Mouse (Mus musculus): Measurements from ENCODE around the gene Srarp. TPM values are rescaled to one million over a fixed set of nuclear protein-coding genes. Genes with fewer than 3 reads are reported as not detected.

Srarp gene
- polyA plus RNA-seq, 1 experiment, result not detected

- TF ChIP-seq POLR2A (IDR thresholded peaks at IDR 0.05; ENCODE audit: insufficient read depth, low read depth, low read length) (no peak), CTCF (IDR thresholded peaks at IDR 0.05; ENCODE audit: insufficient read depth, low read depth, low read length) (no peak)
- Histone ChIP-seq H3K4me3 (ENCODE audit: insufficient read depth, low read depth, low read length) (no peak overlapping the region), H3K4me1 (ENCODE audit: control insufficient read depth, insufficient read depth, low read length) (no peaks in the 10 kb centered on the region), H3K27ac (ENCODE audit: insufficient read depth, low read depth, low read length) (no peak overlapping the region)
- WGBS, result 36% methylated on average over 14 of the region's 14 CpGs
Observed at GRCm38 (mm10) chr4:141432666-141433065, 3.2 kb downstream of the Srarp start.

GRCm38 (mm10) chr4:141430997-141431396, 4.9 kb downstream of the Srarp start:
- TF ChIP-seq POLR2A (IDR thresholded peaks at IDR 0.05; ENCODE audit: insufficient read depth, low read depth, low read length), result no peak
- 47% methylated on average over 9 of the region's 9 CpGs for WGBS
- Histone ChIP-seq H3K4me3 (ENCODE audit: insufficient read depth, low read depth, low read length) (no peak overlapping the region), H3K4me1 (ENCODE audit: control insufficient read depth, insufficient read depth, low read length) (peaks cover 12% of the 10 kb centered on the region), H3K27ac (ENCODE audit: insufficient read depth, low read depth, low read length) (no peak overlapping the region)

- Histone ChIP-seq H3K27ac (ENCODE audit: insufficient read depth, low read depth, low read length) (no peak overlapping the region), H3K4me3 (ENCODE audit: insufficient read depth, low read depth, low read length) (no peak overlapping the region), H3K4me1 (ENCODE audit: control insufficient read depth, insufficient read depth, low read length) (peaks cover 20% of the 10 kb centered on the region)
- TF ChIP-seq CTCF (IDR thresholded peaks at IDR 0.05; ENCODE audit: insufficient read depth, low read depth, low read length), result peak; percentile 30; the same call in 1 of the 2 replicates
- TF ChIP-seq POLR2A (IDR thresholded peaks at IDR 0.05; ENCODE audit: insufficient read depth, low read depth, low read length), result no peak
- 65% methylated on average over 9 of the region's 9 CpGs for WGBS
Observed at GRCm38 (mm10) chr4:141429847-141430246, 6.1 kb downstream of the Srarp start.

- 84% methylated on average over 6 of the region's 6 CpGs for WGBS
- TF ChIP-seq POLR2A (IDR thresholded peaks at IDR 0.05; ENCODE audit: insufficient read depth, low read depth, low read length), result no peak
- H3K4me1 ChIP-seq (ENCODE audit: control insufficient read depth, insufficient read depth, low read length), result peaks cover 25% of the 10 kb centered on the region
- H3K27ac ChIP-seq (ENCODE audit: insufficient read depth, low read depth, low read length), result no peak overlapping the region
- no peak overlapping the region for H3K4me3 ChIP-seq (ENCODE audit: insufficient read depth, low read depth, low read length)
Observed at GRCm38 (mm10) chr4:141429381-141429780, 6.5 kb downstream of the Srarp start.

- TF ChIP-seq POLR2A (IDR thresholded peaks at IDR 0.05; ENCODE audit: insufficient read depth, low read depth, low read length) (no peak), CTCF (IDR thresholded peaks at IDR 0.05; ENCODE audit: insufficient read depth, low read depth, low read length) (no peak)
- Histone ChIP-seq H3K4me1 (ENCODE audit: control insufficient read depth, insufficient read depth, low read length) (peaks cover 39% of the 10 kb centered on the region), H3K4me3 (ENCODE audit: insufficient read depth, low read depth, low read length) (no peak overlapping the region), H3K27ac (ENCODE audit: insufficient read depth, low read depth, low read length) (peak overlapping the region; percentile 97)
- WGBS, result 42% methylated on average over 13 of the region's 13 CpGs
Observed at GRCm38 (mm10) chr4:141427921-141428320, 8.0 kb downstream of the Srarp start.

GRCm38 (mm10) chr4:141426796-141427745, 8.8 kb downstream of the Srarp start:
- TF ChIP-seq POLR2A (IDR thresholded peaks at IDR 0.05; ENCODE audit: insufficient read depth, low read depth, low read length) (no peak), CTCF (IDR thresholded peaks at IDR 0.05; ENCODE audit: insufficient read depth, low read depth, low read length) (no peak)
- 0 out of 2 replicates have a peak overlapping the region, but pooled peaks have one; percentile 47 for H3K4me3 ChIP-seq (ENCODE audit: insufficient read depth, low read depth, low read length)
- H3K4me1 ChIP-seq (ENCODE audit: control insufficient read depth, insufficient read depth, low read length), result peaks cover 46% of the 10 kb centered on the region
- H3K27ac ChIP-seq (ENCODE audit: insufficient read depth, low read depth, low read length), result peak overlapping the region; percentile 97
- 67% methylated on average over 10 of the region's 10 CpGs for WGBS

- Histone ChIP-seq H3K4me3 (ENCODE audit: insufficient read depth, low read depth, low read length) (peak overlapping the region; percentile 47), H3K27ac (ENCODE audit: insufficient read depth, low read depth, low read length) (peak overlapping the region; percentile 97), H3K4me1 (ENCODE audit: control insufficient read depth, insufficient read depth, low read length) (peaks cover 59% of the 10 kb centered on the region)
- TF ChIP-seq CTCF (IDR thresholded peaks at IDR 0.05; ENCODE audit: insufficient read depth, low read depth, low read length) (no peak), POLR2A (IDR thresholded peaks at IDR 0.05; ENCODE audit: insufficient read depth, low read depth, low read length) (0 out of 2 replicates have a peak, but pooled peaks have one; percentile 25)
- 2% methylated on average over 36 of the region's 36 CpGs for WGBS
Observed at GRCm38 (mm10) chr4:141425484-141426479, 10.1 kb downstream of the Srarp start.

- Histone ChIP-seq H3K27ac (ENCODE audit: insufficient read depth, low read depth, low read length) (peak overlapping the region; percentile 94), H3K4me3 (ENCODE audit: insufficient read depth, low read depth, low read length) (no peak overlapping the region), H3K4me1 (ENCODE audit: control insufficient read depth, insufficient read depth, low read length) (peaks cover 75% of the 10 kb centered on the region)
- WGBS, result 95% methylated on average over 13 of the region's 13 CpGs
- TF ChIP-seq CTCF (IDR thresholded peaks at IDR 0.05; ENCODE audit: insufficient read depth, low read depth, low read length), result no peak
- no peak for TF ChIP-seq POLR2A (IDR thresholded peaks at IDR 0.05; ENCODE audit: insufficient read depth, low read depth, low read length)
Observed at GRCm38 (mm10) chr4:141423691-141424431, 12.0 kb downstream of the Srarp start.

Measured in olfactory bulb, adult 2 months (tissue).